Mouse (Mus musculus): ENCODE measurements at regions not wholly inside any gene's neighbourhood (a gene's known extent, or its start where the extent isn't known, plus 50 kb on each side); places are given as distances from the start of the nearest gene placed in this dataset.

DNA sequence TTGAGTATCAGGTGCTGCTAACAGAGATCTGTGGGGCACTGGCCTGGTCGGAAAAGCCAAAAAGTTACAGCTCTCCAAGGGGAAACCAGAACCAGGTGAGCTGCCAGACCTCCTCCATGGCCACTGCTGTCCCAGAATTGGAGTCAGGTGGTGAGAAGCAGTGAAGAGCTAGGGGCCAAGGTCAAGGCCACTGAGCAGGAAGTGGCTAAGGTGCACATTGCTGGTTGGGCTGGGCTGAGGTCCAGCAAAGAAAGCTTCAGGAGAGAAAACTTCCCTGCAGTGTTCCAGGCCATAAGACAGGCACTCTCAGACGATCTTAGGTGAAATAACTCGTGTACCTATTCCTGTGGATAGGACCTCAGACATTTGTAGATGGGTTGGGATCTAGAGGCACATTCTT, 171.4 kb downstream of the Olfr1505 start:
- TF ChIP-seq POLR2A (IDR thresholded peaks at IDR 0.05; ENCODE audit: borderline replicate concordance, insufficient read depth, low read length) = no peak
- no peak for TF ChIP-seq CTCF (IDR thresholded peaks at IDR 0.05; ENCODE audit: borderline replicate concordance, insufficient read depth, low read depth, low read length)
